Mouse (Mus musculus): ENCODE results near the gene Wdr53.
"Not testable (repeated sequence)": the region's sequence is repeated elsewhere in the genome, so short reads cannot be mapped to it uniquely, and the experiment has no call there.

DNA sequence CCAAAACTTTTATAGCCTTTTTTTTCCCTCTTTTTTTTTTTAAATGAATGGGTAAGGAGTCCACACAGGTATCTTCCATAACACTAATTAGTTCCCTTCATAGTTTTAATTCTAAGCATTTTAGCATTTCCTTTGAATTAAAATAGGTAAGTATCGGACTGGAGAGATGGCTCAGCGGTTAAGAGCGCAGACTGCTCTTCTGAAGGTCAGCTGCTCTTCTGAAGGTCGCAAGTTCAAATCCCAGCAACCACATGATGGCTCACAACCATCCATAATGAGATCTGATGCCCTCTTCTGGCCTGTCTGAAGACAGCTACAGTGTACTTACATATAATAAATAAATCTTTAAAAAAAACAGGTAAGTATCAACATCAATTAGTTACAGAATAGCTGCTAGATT, 52.6 kb downstream of the Wdr53 start:
- TF ChIP-seq GATA1 (IDR thresholded peaks at IDR 0.05; ENCODE audit: borderline replicate concordance, low read length); FLI1 (IDR thresholded peaks at IDR 0.05; ENCODE audit: low read length): not testable (repeated sequence)
